Mouse (Mus musculus): Measurements from ENCODE around the gene Smim4. TPM values are rescaled to one million over a fixed set of nuclear protein-coding genes. Genes with fewer than 3 reads are reported as not detected.

Gene Smim4
- 10 to 100 TPM; 27.3 to 28.2 TPM for total RNA-seq (2021)
- long read RNA-seq, experiment 1, transcript Smim4-201 (2 exons, 311 nt), result major isoform, 9 of 14 reads
- long read RNA-seq, experiment 1, partial matches to known transcripts, result 0 of 14 reads
- long read RNA-seq, experiment 1, other reads (novel, unspliced or antisense), result 2 of 14 reads
- long read RNA-seq, experiment 2, transcript Smim4-201 (2 exons, 311 nt), result major isoform, 6 of 8 reads
- long read RNA-seq, experiment 2, partial matches to known transcripts, result 0 of 8 reads
- long read RNA-seq, experiment 2, other reads (novel, unspliced or antisense), result 1 of 8 reads

- DNase-seq (ENCODE audit: low spot score in 2 of 2), result peak; percentile 98 to 99
- intact Hi-C loops (cut with DNase I), result no loop called here
Observed at GRCm38 (mm10) chr14:31128826-31129219, at the start of gene Smim4. Gene Smim4, minus strand, starts transcription at chr14:31128956.

DNA sequence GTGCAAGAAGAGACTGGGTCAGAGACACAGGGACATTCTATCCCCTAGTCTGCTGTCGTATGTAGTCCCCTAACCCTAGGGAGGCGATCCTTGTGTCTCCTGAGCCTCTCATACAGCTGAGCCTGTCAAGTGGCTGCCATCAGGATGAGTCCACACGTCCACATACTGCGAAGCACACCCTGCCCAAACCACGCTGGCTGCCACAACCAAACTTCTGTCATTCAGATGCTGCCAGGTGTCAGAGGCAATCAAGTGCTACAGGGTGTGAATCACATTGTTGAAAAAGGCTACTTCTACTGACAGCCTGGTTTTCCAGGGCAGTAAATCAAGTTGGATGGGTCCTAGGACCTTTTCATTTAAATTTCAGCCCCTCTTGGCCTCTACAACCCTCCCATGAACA is 49.0 kb upstream of the Smim4 start:
- intact Hi-C loops (cut with DNase I), result no loop called here
- no peak for DNase-seq (ENCODE audit: low spot score in 2 of 2)

GRCm38 (mm10) chr14:31177287-31177686 is 48.5 kb upstream of the Smim4 start:
- no peak for DNase-seq (ENCODE audit: low spot score in 2 of 2)
- intact Hi-C loops (cut with DNase I), result no loop called here

DNA sequence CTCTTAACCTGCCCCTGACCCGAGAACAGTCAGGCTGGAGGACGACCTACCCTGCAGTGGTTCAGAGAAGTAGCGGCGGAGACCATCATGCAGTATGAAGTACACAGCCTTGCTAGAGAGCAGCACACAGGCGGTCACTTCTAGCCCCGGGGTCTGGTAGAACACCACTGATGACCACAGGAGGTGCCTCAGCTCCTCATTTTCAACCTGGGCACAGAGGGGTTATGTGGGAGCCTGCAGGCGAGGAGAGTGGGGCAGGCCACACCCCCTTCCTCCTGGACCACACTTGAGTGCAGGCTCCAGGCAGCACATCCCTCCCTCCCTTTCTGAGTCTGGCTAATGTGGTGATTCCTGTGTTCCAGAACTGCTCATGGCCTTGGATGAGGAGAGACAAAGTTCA is 44.8 kb upstream of the Smim4 start:
- intact Hi-C loops (cut with DNase I), result no loop called here
- DNase-seq (ENCODE audit: low spot score in 2 of 2), result no peak

- no peak for DNase-seq (ENCODE audit: low spot score in 2 of 2)
- intact Hi-C loops (cut with DNase I), result no loop called here
Observed at GRCm38 (mm10) chr14:31172781-31173455, 44.2 kb upstream of the Smim4 start.

- no peak for DNase-seq (ENCODE audit: low spot score in 2 of 2)
- intact Hi-C loops (cut with DNase I), result no loop called here
Observed at GRCm38 (mm10) chr14:31171821-31172220, 43.1 kb upstream of the Smim4 start.

GRCm38 (mm10) chr14:31171386-31171785 is 42.6 kb upstream of the Smim4 start:
- intact Hi-C loops (cut with DNase I), result no loop called here
- DNase-seq (ENCODE audit: low spot score in 2 of 2), result no peak

GRCm38 (mm10) chr14:31170963-31171362 is 42.2 kb upstream of the Smim4 start:
- intact Hi-C loops (cut with DNase I), result no loop called here
- no peak for DNase-seq (ENCODE audit: low spot score in 2 of 2)

- intact Hi-C loops (cut with DNase I), result no loop called here
- DNase-seq (ENCODE audit: low spot score in 2 of 2), result no peak
Observed at GRCm38 (mm10) chr14:31169508-31169907, 40.8 kb upstream of the Smim4 start.

GRCm38 (mm10) chr14:31168425-31168824 is 39.7 kb upstream of the Smim4 start, which contains the start of gene Stab1:
Gene Stab1, minus strand, starts transcription at chr14:31168641.
- intact Hi-C loops (cut with DNase I), result no loop called here
- DNase-seq (ENCODE audit: low spot score in 2 of 2), result no peak

DNA sequence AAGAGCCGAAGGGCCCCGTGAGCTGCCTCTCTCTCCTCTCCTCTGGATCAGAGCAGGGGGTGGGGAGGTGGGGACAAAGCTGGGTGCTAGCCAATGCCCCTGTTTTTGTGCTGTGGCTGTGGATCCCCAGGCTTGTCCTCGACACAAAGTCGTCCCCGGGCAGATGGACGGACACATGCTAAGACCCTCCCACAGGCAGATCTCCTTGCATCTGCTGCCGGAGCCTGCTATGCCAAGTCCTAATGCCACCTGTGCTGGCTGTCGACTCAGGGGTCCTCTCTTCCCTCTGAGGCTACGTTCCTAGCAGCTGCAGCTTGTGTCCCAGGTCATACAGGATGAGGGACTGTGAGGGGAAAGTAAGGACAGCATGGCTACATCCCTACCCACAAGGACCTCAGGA is 38.1 kb upstream of the Smim4 start:
- intact Hi-C loops (cut with DNase I), result no loop called here
- no peak for DNase-seq (ENCODE audit: low spot score in 2 of 2)

DNA sequence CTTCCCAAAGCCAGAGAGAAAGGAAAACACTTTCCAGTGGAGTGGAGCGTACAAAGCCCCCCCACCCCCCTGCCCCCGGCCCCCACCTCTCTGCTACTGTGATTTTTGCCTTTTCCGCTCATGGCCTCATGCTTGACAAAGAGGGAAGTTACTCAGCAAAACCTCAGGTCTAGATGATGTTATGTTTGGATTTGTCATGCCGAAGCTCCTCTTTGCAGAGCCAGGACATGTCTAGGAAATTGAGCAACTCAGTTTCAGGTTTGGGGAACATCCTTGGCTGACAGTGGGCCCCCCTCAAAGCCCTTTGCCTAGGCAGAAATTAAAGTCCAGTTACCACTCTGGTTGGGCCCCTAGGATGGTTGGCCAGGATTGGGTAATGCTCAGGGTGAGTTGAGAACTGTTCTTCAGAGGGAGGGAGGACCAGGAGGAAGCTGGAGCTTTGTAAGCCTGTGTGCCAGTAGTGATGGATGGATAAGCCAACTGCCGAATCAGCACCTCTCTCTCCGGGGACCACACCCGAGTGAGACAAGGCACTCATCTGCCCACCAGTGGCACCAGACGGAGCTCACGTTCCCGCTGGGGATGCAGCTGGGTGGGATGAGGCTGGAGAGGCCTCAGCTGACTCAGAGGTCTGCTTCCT is 37.4 kb upstream of the Smim4 start:
- intact Hi-C loops (cut with DNase I), result no loop called here
- peak; percentile 26 to 54 for DNase-seq (ENCODE audit: low spot score in 2 of 2)

GRCm38 (mm10) chr14:31165458-31165857 is 36.7 kb upstream of the Smim4 start:
- DNase-seq (ENCODE audit: low spot score in 2 of 2), result no peak
- intact Hi-C loops (cut with DNase I), result no loop called here

- DNase-seq (ENCODE audit: low spot score in 2 of 2), result no peak
- intact Hi-C loops (cut with DNase I), result no loop called here
Observed at GRCm38 (mm10) chr14:31165010-31165409, 36.3 kb upstream of the Smim4 start.

DNA sequence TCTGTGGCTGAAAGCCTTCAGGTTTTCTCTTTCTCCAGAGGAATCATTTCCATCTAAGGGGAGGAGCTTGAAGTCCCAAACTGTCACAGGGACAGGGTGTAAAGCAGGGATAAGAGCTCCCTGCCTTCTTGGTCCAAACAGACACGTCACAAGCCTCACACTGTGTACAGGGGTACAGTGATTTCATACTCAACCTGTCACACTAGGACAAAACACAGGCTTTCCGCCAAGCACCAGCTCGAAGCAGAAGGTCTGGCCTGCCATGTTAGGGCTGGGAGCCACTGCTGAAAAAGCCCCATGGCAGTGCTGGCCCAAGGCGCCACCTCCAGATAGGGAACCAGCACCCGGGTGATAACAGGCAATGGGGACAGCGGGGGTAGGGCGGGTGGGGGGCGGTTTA is 35.3 kb upstream of the Smim4 start:
- no peak for DNase-seq (ENCODE audit: low spot score in 2 of 2)
- intact Hi-C loops (cut with DNase I), result no loop called here

GRCm38 (mm10) chr14:31161638-31162037 is 32.9 kb upstream of the Smim4 start:
- no peak for DNase-seq (ENCODE audit: low spot score in 2 of 2)
- intact Hi-C loops (cut with DNase I), result no loop called here

DNA sequence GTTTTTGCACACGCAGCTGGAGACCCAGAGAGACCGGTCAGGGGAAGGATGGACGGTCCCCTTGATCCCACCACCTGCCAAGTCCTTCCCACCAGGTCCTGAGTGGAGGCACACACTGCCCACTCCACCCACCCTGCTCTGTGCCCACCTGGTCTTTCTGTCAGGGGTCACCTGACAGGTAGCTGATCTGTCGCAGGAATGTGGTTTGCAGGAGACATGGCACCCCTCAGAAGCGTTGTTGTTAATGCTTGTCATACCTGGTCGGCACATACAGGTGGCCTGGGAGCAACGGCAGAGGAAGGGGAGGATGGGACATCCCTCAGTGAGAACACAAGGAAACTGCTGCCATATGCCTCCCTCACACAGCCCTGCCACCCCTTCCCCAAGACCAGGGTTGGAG is 32.4 kb upstream of the Smim4 start:
- intact Hi-C loops (cut with DNase I), result no loop called here
- DNase-seq (ENCODE audit: low spot score in 2 of 2), result no peak

GRCm38 (mm10) chr14:31160196-31161150 is 31.7 kb upstream of the Smim4 start:
- intact Hi-C loops (cut with DNase I), result no loop called here
- no peak for DNase-seq (ENCODE audit: low spot score in 2 of 2)

DNA sequence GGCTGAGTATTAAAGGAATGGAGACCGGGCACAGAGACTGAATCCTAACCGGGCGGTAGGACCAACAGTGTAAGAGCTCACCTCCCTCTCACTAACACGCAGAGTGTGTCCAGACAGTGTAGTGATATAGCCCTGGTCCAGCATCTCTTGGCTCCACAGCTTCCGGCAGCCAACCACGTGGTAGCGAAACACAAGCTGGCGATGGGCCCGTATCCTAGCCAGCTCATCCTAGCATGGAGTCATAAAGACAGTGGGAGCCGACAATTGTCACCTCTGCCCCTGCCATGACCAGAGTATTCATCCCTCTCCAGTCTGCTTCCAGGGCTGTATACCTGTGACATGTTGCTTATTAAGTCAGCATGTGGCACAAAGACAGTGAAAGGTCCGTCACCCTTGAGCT is 16.9 kb upstream of the Smim4 start:
- no peak for DNase-seq (ENCODE audit: low spot score in 2 of 2)
- intact Hi-C loops (cut with DNase I), result no loop called here

DNA sequence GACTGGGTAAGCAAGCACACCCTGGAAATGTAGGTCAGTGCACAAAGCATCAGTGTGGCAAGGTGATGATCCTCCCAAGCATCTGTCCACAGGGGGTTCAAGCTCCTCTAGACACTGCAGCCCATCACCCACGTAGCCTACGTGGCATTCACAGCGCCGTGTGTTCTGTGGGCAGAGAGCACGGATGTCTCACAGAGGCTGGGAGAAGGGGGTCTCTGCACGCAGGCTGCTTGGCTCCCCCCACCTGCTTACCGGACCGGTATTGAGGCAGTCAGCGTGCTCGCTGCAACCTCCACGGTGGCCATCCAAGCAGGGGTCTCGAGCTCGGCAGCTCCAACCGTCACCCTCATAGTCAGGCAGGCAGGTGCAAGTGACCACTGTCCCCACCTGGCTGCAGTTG is 12.3 kb upstream of the Smim4 start:
- DNase-seq (ENCODE audit: low spot score in 2 of 2), result no peak
- intact Hi-C loops (cut with DNase I), result no loop called here
